Mouse (Mus musculus): ENCODE data around the gene Ergic1. TPM values are rescaled to one million over a fixed set of nuclear protein-coding genes. Genes with fewer than 3 reads are reported as not detected.

Gene Ergic1
- polyA plus RNA-seq, 1 experiment, result 114 TPM

DNA sequence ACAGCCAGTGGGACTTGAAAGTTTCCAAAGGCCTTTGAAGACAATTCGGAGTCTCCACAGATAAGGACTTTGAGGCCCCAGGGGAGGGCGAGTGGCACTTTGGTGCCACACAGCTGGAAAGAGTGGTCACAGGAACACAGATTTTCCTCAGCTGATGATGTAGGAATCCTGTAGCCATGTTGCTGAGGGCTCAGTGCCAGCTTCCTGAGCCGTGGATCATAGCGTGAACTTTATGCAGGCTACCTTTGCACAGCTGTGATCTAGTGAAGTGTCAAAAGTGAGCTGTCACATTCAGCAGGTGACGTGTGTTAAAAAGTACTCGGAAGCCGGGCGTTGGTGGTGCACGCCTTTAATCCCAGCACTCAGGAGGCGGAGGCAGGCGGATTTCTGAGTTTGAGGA, 16.0 kb downstream of the Ergic1 start:
- H3K79me3 ChIP-seq (ENCODE audit: low read depth), result peaks cover 69% of the 10 kb centered on the region
- H3ac ChIP-seq (ENCODE audit: control insufficient read depth, insufficient read length, low read depth), result no peak overlapping the region
- no peak overlapping the region for H3K4me3 ChIP-seq (ENCODE audit: insufficient read depth, poor library complexity, severe bottlenecking)
- no peak for TF ChIP-seq MYOD1 (IDR thresholded peaks at IDR 0.05; ENCODE audit: control insufficient read depth, insufficient read length, low read depth)
- TF ChIP-seq MYOG (IDR thresholded peaks at IDR 0.05; ENCODE audit: control insufficient read depth, extremely low read depth, insufficient read length), result no peak
- TF ChIP-seq USF1 (IDR thresholded peaks at IDR 0.05; ENCODE audit: low read depth), result no peak
- TF ChIP-seq CTCF (IDR thresholded peaks at IDR 0.05; ENCODE audit: control insufficient read depth, insufficient read depth, insufficient read length), result no peak
- no peak for TF ChIP-seq CEBPB (IDR thresholded peaks at IDR 0.05; ENCODE audit: low read depth)
- TF ChIP-seq MAX (IDR thresholded peaks at IDR 0.05), result no peak
- no peak for TF ChIP-seq FOSL1 (IDR thresholded peaks at IDR 0.05; ENCODE audit: insufficient read depth, low read length, poor library complexity, severe bottlenecking)
- peaks cover 42% of the 10 kb centered on the region for H3K36me3 ChIP-seq (ENCODE audit: control insufficient read depth, insufficient read depth)
- H3K79me2 ChIP-seq (ENCODE audit: control insufficient read depth, insufficient read depth), result peaks cover 100% of the 10 kb centered on the region
- H3K27me3 ChIP-seq (ENCODE audit: control insufficient read depth, insufficient read depth, insufficient read length), result no peaks in the 10 kb centered on the region

DNA sequence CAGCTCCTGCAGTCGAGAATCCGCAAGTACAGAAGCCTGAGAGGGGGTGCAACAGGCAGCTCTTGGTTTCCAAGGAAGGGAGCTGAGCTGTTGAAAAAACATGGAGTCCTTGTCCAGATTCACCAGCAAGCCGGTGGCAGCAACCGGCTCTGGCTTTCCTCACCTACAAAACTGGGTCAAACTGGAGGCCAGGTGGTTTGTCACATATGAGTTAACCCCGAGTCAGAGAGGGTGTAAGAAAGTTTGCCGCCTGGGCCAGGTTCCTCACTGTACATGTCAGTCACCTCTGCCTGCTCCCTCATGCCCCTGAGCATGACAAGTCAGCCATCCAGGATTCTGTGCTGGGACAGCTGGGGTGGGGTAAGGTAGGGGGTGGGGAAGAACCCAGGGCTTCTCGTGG, 16.9 kb downstream of the Ergic1 start:
- Histone ChIP-seq H3K4me3 (ENCODE audit: insufficient read depth, poor library complexity, severe bottlenecking) (no peak overlapping the region), H3K27me3 (ENCODE audit: control insufficient read depth, insufficient read depth, insufficient read length) (no peaks in the 10 kb centered on the region), H3K79me2 (ENCODE audit: control insufficient read depth, insufficient read depth) (peaks cover 100% of the 10 kb centered on the region), H3K79me3 (ENCODE audit: low read depth) (peaks cover 78% of the 10 kb centered on the region), H3ac (ENCODE audit: control insufficient read depth, insufficient read length, low read depth) (no peak overlapping the region), H3K36me3 (ENCODE audit: control insufficient read depth, insufficient read depth) (peaks cover 45% of the 10 kb centered on the region)
- TF ChIP-seq USF1 (IDR thresholded peaks at IDR 0.05; ENCODE audit: low read depth), result no peak
- no peak for TF ChIP-seq MAX (IDR thresholded peaks at IDR 0.05)
- no peak for TF ChIP-seq FOSL1 (IDR thresholded peaks at IDR 0.05; ENCODE audit: insufficient read depth, low read length, poor library complexity, severe bottlenecking)
- TF ChIP-seq MYOD1 (IDR thresholded peaks at IDR 0.05; ENCODE audit: control insufficient read depth, insufficient read length, low read depth), result no peak
- no peak for TF ChIP-seq CTCF (IDR thresholded peaks at IDR 0.05; ENCODE audit: control insufficient read depth, insufficient read depth, insufficient read length)
- TF ChIP-seq MYOG (IDR thresholded peaks at IDR 0.05; ENCODE audit: control insufficient read depth, extremely low read depth, insufficient read length), result no peak
- TF ChIP-seq CEBPB (IDR thresholded peaks at IDR 0.05; ENCODE audit: low read depth), result no peak

DNA sequence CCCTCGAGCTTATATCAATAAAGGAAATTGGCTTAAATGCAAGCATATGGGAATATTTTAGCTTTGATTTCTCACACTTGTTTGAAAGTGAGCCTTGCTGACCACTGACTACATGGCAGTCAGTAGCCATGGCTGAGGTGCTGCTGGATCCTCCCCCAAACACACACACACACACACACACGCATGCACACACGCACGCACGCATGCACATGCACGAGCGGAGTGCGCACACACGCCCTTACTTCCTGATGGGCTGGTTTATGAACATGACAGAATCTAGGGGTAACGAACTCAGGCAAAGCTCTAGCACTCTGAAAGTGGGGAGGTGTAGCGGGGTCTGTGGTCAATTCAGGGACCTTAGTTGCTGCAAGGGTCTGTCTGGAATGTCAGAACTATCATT, 17.5 kb downstream of the Ergic1 start:
- Histone ChIP-seq H3K79me2 (ENCODE audit: control insufficient read depth, insufficient read depth) (peaks cover 96% of the 10 kb centered on the region), H3K4me3 (ENCODE audit: insufficient read depth, poor library complexity, severe bottlenecking) (no peak overlapping the region), H3K27me3 (ENCODE audit: control insufficient read depth, insufficient read depth, insufficient read length) (no peaks in the 10 kb centered on the region), H3K36me3 (ENCODE audit: control insufficient read depth, insufficient read depth) (peaks cover 45% of the 10 kb centered on the region), H3ac (ENCODE audit: control insufficient read depth, insufficient read length, low read depth) (no peak overlapping the region), H3K79me3 (ENCODE audit: low read depth) (peaks cover 75% of the 10 kb centered on the region)
- TF ChIP-seq CEBPB (IDR thresholded peaks at IDR 0.05; ENCODE audit: low read depth), result no peak
- TF ChIP-seq MAX (IDR thresholded peaks at IDR 0.05), result no peak
- no peak for TF ChIP-seq MYOD1 (IDR thresholded peaks at IDR 0.05; ENCODE audit: control insufficient read depth, insufficient read length, low read depth)
- no peak for TF ChIP-seq CTCF (IDR thresholded peaks at IDR 0.05; ENCODE audit: control insufficient read depth, insufficient read depth, insufficient read length)
- no peak for TF ChIP-seq MYOG (IDR thresholded peaks at IDR 0.05; ENCODE audit: control insufficient read depth, extremely low read depth, insufficient read length)
- no peak for TF ChIP-seq USF1 (IDR thresholded peaks at IDR 0.05; ENCODE audit: low read depth)
- TF ChIP-seq FOSL1 (IDR thresholded peaks at IDR 0.05; ENCODE audit: insufficient read depth, low read length, poor library complexity, severe bottlenecking), result no peak

DNA sequence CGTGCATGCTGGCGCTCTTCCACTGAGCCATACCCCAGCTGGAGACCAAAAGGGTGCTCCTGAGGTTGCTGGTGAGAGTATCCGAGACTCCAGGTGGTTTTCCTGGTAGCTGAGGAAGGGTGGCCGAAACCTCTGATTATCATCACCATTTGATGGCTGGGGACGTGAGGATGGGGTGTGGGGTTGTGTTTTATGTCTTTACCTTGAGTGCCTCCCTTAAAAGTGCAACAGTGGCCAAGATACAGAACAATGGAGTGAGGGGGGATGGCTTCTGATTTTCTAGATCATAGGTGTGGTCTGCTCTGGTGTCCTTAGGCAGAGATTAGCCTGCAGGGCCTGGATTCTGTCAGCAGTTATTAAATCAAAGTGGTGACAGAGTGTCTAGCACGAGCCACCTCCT, 18.1 kb downstream of the Ergic1 start:
- no peak overlapping the region for H3ac ChIP-seq (ENCODE audit: control insufficient read depth, insufficient read length, low read depth)
- no peak overlapping the region for H3K4me3 ChIP-seq (ENCODE audit: insufficient read depth, poor library complexity, severe bottlenecking)
- TF ChIP-seq MYOD1 (IDR thresholded peaks at IDR 0.05; ENCODE audit: control insufficient read depth, insufficient read length, low read depth) (no peak), MYOG (IDR thresholded peaks at IDR 0.05; ENCODE audit: control insufficient read depth, extremely low read depth, insufficient read length) (no peak), MAX (IDR thresholded peaks at IDR 0.05) (no peak), CEBPB (IDR thresholded peaks at IDR 0.05; ENCODE audit: low read depth) (no peak), USF1 (IDR thresholded peaks at IDR 0.05; ENCODE audit: low read depth) (no peak), CTCF (IDR thresholded peaks at IDR 0.05; ENCODE audit: control insufficient read depth, insufficient read depth, insufficient read length) (no peak), FOSL1 (IDR thresholded peaks at IDR 0.05; ENCODE audit: insufficient read depth, low read length, poor library complexity, severe bottlenecking) (no peak)
- peaks cover 69% of the 10 kb centered on the region for H3K79me3 ChIP-seq (ENCODE audit: low read depth)
- peaks cover 41% of the 10 kb centered on the region for H3K36me3 ChIP-seq (ENCODE audit: control insufficient read depth, insufficient read depth)
- peaks cover 89% of the 10 kb centered on the region for H3K79me2 ChIP-seq (ENCODE audit: control insufficient read depth, insufficient read depth)
- no peaks in the 10 kb centered on the region for H3K27me3 ChIP-seq (ENCODE audit: control insufficient read depth, insufficient read depth, insufficient read length)

DNA sequence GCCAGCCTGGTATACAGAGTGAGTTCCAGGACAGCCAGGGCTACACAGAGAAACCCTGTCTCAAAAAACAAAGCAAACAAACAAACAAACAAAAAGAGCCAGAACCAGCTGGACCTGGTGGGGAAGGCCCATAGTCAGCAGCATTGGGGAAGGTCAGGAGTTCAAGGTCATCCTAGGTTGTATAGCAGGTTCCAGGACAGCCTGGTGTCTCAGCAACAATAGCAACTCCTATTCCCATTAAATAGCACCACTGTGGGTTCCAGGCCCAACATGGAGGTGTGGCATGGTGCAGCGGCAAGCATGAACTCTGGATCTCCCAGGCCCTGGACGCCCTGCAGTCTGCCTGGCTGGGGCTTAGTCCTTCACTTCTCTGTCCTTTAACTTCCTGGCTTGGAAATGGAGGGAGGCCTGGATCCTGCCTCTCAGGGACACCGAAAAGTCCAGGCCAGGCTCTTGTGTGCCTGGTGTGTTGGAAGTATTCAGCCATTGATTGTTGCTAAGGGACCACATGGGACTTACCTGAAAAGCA, 19.6 kb downstream of the Ergic1 start:
- no peak overlapping the region for H3ac ChIP-seq (ENCODE audit: control insufficient read depth, insufficient read length, low read depth)
- no peak overlapping the region for H3K4me3 ChIP-seq (ENCODE audit: insufficient read depth, poor library complexity, severe bottlenecking)
- no peak for TF ChIP-seq MAX (IDR thresholded peaks at IDR 0.05)
- TF ChIP-seq FOSL1 (IDR thresholded peaks at IDR 0.05; ENCODE audit: insufficient read depth, low read length, poor library complexity, severe bottlenecking), result no peak
- TF ChIP-seq MYOD1 (IDR thresholded peaks at IDR 0.05; ENCODE audit: control insufficient read depth, insufficient read length, low read depth), result no peak
- TF ChIP-seq MYOG (IDR thresholded peaks at IDR 0.05; ENCODE audit: control insufficient read depth, extremely low read depth, insufficient read length), result no peak
- no peak for TF ChIP-seq CEBPB (IDR thresholded peaks at IDR 0.05; ENCODE audit: low read depth)
- TF ChIP-seq CTCF (IDR thresholded peaks at IDR 0.05; ENCODE audit: control insufficient read depth, insufficient read depth, insufficient read length), result no peak
- no peak for TF ChIP-seq USF1 (IDR thresholded peaks at IDR 0.05; ENCODE audit: low read depth)
- H3K36me3 ChIP-seq (ENCODE audit: control insufficient read depth, insufficient read depth), result peaks cover 38% of the 10 kb centered on the region
- peaks cover 84% of the 10 kb centered on the region for H3K79me2 ChIP-seq (ENCODE audit: control insufficient read depth, insufficient read depth)
- H3K79me3 ChIP-seq (ENCODE audit: low read depth), result peaks cover 63% of the 10 kb centered on the region
- no peaks in the 10 kb centered on the region for H3K27me3 ChIP-seq (ENCODE audit: control insufficient read depth, insufficient read depth, insufficient read length)
